Comparison of ENCODE assay signal across 9 mouse cellular contexts in genomic region chr4:63233557-63234452, GRCm38 (mm10). TPM values are rescaled to one million over a fixed set of nuclear protein-coding genes. Genes with fewer than 3 reads are reported as not detected.
DNase-seq lines count a peak whose midpoint lies in the region; TF ChIP-seq lines count a peak whose summit lies in the region.
"Had no signal": no experiment of that assay in that cellular context is flagged by ENCODE, and none has a peak within 500 bp of the region (broad histone marks: within the 10 kb centered on the region; RNA-seq: fewer than 3 reads in every experiment).

No protein-coding gene starts in this region.

- H3K27ac ChIP-seq in gastrocnemius, adult 2 months: no peak overlapping the region
- H3K27ac ChIP-seq in embryonic fibroblast, embryonic 13.5 days (ENCODE audit: insufficient read depth, low read length): 0 out of 2 replicates have a peak overlapping the region, but pooled peaks have one; percentile 6
- peak overlapping the region; percentile 72 for H3K27ac ChIP-seq in left cerebral cortex, adult 2 months
- H3K27ac ChIP-seq in thymus, adult 2 months (ENCODE audit: control insufficient read depth, insufficient read depth, low read length): no peak overlapping the region

- H3K4me3 ChIP-seq in gastrocnemius, adult 2 months: no peak overlapping the region
- H3K4me3 ChIP-seq in embryonic fibroblast, embryonic 13.5 days (ENCODE audit: insufficient read depth, low read length): no peak overlapping the region
- H3K4me3 ChIP-seq in left cerebral cortex, adult 2 months: no peak overlapping the region
- H3K4me3 ChIP-seq in thymus, adult 2 months (ENCODE audit: control insufficient read depth, insufficient read depth, low read length): no peak overlapping the region

- 89% methylated on average over 7 of the region's 7 CpGs for WGBS in thymus, adult 2 months

- intact Hi-C loops in gastrocnemius, adult 2 months (cut with DNase I): no loop called here
- intact Hi-C loops in gastrocnemius, postnatal 36 days (cut with DNase I): no loop called here
- intact Hi-C loops in left cerebral cortex, adult 2 months (cut with DNase I): loop anchor here (2.0 kb wide), 1 partner anchor 57 kb away; no protein-coding TSS in a partner anchor

- TF ChIP-seq CTCF in gastrocnemius, adult 2 months (IDR thresholded peaks at IDR 0.05): no peak
- no peak for TF ChIP-seq CTCF in embryonic fibroblast, embryonic 13.5 days (IDR thresholded peaks at IDR 0.05; ENCODE audit: borderline replicate concordance, insufficient read depth, low read length)
- TF ChIP-seq CTCF in left cerebral cortex, adult 2 months (IDR thresholded peaks at IDR 0.05): no peak
- no peak for TF ChIP-seq CTCF in thymus, adult 2 months (IDR thresholded peaks at IDR 0.05; ENCODE audit: borderline replicate concordance, control insufficient read depth, extremely low read depth, insufficient read depth, low read length, poor library complexity)

- DNase-seq in gastrocnemius, adult 2 months: peak; percentile 51
- no peak for DNase-seq in gastrocnemius, postnatal 36 days
- peak; percentile 79 for DNase-seq in 3T3-L1 (ENCODE audit: low read depth, low spot score)
- DNase-seq in left cerebral cortex, adult 2 months (ENCODE audit: extremely low spot score in 1 of 2, low spot score in 2 of 2): peak; percentile 35 to 44
- no peak for DNase-seq in embryo, embryonic 10.5 days (ENCODE audit: low spot score)
- no peak for DNase-seq in thymus, adult 2 months
- no peak for DNase-seq in cerebellum, adult 9-10 months
- DNase-seq: thymus, adult 18-20 months had no signal

- H3K4me1 ChIP-seq in embryonic fibroblast, embryonic 13.5 days (ENCODE audit: control insufficient read depth, insufficient read depth, low read length): peaks cover 15% of the 10 kb centered on the region
- H3K4me1 ChIP-seq in thymus, adult 2 months (replicated peaks; ENCODE audit: control insufficient read depth, insufficient read depth, low read length): peaks cover 3% of the 10 kb centered on the region; the same call in 1 of the 2 replicates

- no peak for TF ChIP-seq POLR2A in embryonic fibroblast, embryonic 13.5 days (IDR thresholded peaks at IDR 0.05; ENCODE audit: low read depth, low read length)
- TF ChIP-seq POLR2A in thymus, adult 2 months (IDR thresholded peaks at IDR 0.05; ENCODE audit: control insufficient read depth, extremely low read depth, insufficient read depth, low read length, poor library complexity): no peak

- H3K36me3 ChIP-seq in thymus, adult 2 months (ENCODE audit: control insufficient read depth, insufficient read depth, low read length): no peaks in the 10 kb centered on the region

- H3K27me3 ChIP-seq in thymus, adult 2 months (ENCODE audit: control insufficient read depth, insufficient read depth, low read length): no peaks in the 10 kb centered on the region

RNA-seq across cellular contexts. Expression of gene Col27a1, which starts 20.0 kb away (rescaled TPM):
- under 1 TPM; 0.23 to 0.75 TPM for total RNA-seq in gastrocnemius, adult 2 months (2021)
- total RNA-seq in gastrocnemius, postnatal 36 days (2021): under 1 TPM; 0.61 to 0.64 TPM
- polyA plus RNA-seq in embryonic fibroblast, embryonic 13.5 days (2011; ENCODE audit: insufficient read length, low read depth, missing spikeins): 11.8 and 18.2 TPM in 2 replicates
- 1 to 10 TPM; 4.6 to 4.9 TPM for total RNA-seq in left cerebral cortex, adult 2 months (2021)
- 14.1 and 15.5 TPM in 2 replicates for polyA plus RNA-seq in thymus, adult 2 months (2012; rRNA removed)

Comparison
In these comparisons a context has a peak if more than half of its experiments do, and no peak if none do; other contexts are left out.
1. DNase-seq: peak in gastrocnemius, adult 2 months (single experiment), 3T3-L1 (single experiment) and left cerebral cortex, adult 2 months (2 of 2); none in gastrocnemius, postnatal 36 days (0 of 2), embryo, embryonic 10.5 days (single experiment), thymus, adult 2 months (single experiment) and cerebellum, adult 9-10 months (single experiment).
2. H3K27ac ChIP-seq: peak in embryonic fibroblast, embryonic 13.5 days (single experiment) and left cerebral cortex, adult 2 months (single experiment); none in gastrocnemius, adult 2 months (single experiment) and thymus, adult 2 months (single experiment).